Mouse (Mus musculus) gastrocnemius, postnatal 14 days (tissue): ENCODE results near the gene Poc1b. TPM values are rescaled to one million over a fixed set of nuclear protein-coding genes. Genes with fewer than 3 reads are reported as not detected.
A peak's percentile ranks its signal among the peaks of the same experiment; 100 is the strongest.

ENCODE experiments used
- DNase-seq: peaks from one replicate; pipeline ENCODE4 v3.0.0; 2021; ENCODE audit warnings: mixed read lengths
- intact Hi-C: fragments of 180-260 bp; cut with DNase I; formaldehyde crosslinking; loops from one replicate; pipeline ENCODE4 v1.15.1; 2025; ENCODE audit warnings: low total_unique reads
- long read RNA-seq, 2 experiments: library from polyadenylated mRNA; stranded (forward); transcript quantifications; one replicate each; pipeline ENCODE4 v2.0.0; 2021
- total RNA-seq, 2 experiments: library from RNA; stranded (reverse); gene quantifications; 2 replicates each; pipeline ENCODE4 v1.2.3; 2021

Gene Poc1b
- total RNA-seq = 1 to 10 TPM; 3.2 to 4.8 TPM
- long read RNA-seq, experiment 1, partial matches to known transcripts = 0 of 5 reads
- long read RNA-seq, experiment 1, other reads (novel, unspliced or antisense) = 3 of 5 reads
- long read RNA-seq, experiment 2, partial matches to known transcripts = 0 of 1 reads
- long read RNA-seq, experiment 2, other reads (novel, unspliced or antisense) = 0 of 1 reads

- intact Hi-C loops = no loop called here
- peak; percentile 90 for DNase-seq
These were observed at the start of gene Poc1b for GRCm38 (mm10) chr10:99106703-99107631. TSS of gene Poc1b (plus strand) at chr10:99107036.

GRCm38 (mm10) chr10:99060588-99060987 lies 46.2 kb upstream of the Poc1b start:
- intact Hi-C loops = no loop called here
- DNase-seq = no peak

DNA sequence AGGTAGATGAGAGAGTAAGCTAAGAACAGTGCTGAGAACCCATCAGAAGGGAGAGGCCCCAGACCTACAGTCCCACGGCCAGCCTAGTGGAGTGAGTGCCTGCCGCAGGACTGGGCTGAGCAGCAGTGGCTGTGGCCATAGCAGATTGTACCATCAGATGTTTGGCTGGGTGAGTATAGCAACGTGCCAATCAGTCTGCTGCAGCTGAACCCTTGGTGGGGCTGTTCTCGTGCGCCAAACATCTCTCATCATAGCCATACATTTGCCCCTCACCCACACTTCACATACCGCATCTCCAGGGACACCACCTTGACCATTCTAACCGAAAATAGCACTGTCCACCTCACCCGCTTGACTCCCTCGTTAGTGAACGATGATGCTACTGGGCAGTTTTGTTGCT lies 45.4 kb upstream of the Poc1b start:
- intact Hi-C loops = no loop called here
- DNase-seq = no peak

GRCm38 (mm10) chr10:99062546-99062945 lies 44.3 kb upstream of the Poc1b start:
- intact Hi-C loops = no loop called here
- no peak for DNase-seq

GRCm38 (mm10) chr10:99076113-99076895 lies 30.5 kb upstream of the Poc1b start:
- intact Hi-C loops = no loop called here
- no peak for DNase-seq

GRCm38 (mm10) chr10:99078621-99079020 lies 28.2 kb upstream of the Poc1b start:
- DNase-seq = no peak
- intact Hi-C loops = no loop called here

DNA sequence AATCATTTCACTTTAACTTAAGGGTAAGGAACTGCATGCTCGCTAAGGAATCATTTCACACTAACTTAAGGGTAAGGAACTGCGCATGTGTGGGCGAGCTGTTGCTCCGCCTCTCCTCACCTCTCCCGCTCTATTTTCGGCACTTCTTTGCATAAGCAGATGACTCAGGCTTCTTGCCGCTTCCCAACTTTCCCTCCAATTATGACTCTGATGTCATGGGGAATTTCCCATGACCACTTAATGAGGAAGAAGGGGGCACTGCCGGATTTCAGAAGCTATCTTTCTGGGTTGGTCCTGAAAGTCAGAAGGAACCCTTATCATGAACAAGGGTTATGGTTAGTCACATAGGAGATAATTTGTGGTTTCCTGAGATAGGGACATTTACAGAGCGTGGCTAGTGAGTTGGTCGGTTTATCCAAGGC lies 25.3 kb upstream of the Poc1b start:
- intact Hi-C loops = loop anchor here (10.0 kb wide), 2 partner anchors 587 to 1367 kb away; no protein-coding TSS in a partner anchor
- DNase-seq = no peak

DNA sequence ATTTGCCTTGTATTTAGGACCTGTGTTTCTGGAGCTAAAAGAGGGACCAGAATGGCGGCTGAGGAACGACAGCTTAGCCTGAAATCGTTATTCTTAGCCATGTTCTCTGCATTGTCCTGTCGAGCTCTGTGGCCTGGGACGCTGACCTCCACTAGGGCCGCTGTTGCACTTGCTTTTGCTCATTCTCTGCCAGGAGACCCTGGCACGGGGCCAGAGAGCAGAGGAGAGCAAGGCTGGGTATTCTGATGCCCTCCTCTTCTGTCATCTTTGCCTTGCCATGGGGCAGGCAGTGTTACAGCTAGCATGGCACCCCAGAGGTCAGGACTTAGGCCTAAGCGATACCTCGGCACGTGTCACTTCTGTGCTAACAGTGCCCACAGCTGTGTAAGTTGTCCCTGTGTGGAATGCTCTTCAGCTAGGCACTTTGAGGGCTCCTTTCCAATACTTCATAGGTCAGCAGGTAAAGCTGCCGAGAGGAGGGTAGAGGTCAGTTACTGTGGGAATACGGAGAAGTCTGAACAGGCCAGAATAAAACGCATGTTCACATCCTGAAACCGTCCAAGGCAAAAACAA lies 23.3 kb upstream of the Poc1b start:
- intact Hi-C loops = loop anchor here (10.0 kb wide), 2 partner anchors 589 to 1369 kb away; no protein-coding TSS in a partner anchor
- peak; percentile 22 for DNase-seq

- DNase-seq = peak; percentile 86
- intact Hi-C loops = loop anchor here (10.0 kb wide), 2 partner anchors 590 to 1370 kb away; no protein-coding TSS in a partner anchor
These were observed 22.2 kb upstream of the Poc1b start for GRCm38 (mm10) chr10:99084397-99085239.

DNA sequence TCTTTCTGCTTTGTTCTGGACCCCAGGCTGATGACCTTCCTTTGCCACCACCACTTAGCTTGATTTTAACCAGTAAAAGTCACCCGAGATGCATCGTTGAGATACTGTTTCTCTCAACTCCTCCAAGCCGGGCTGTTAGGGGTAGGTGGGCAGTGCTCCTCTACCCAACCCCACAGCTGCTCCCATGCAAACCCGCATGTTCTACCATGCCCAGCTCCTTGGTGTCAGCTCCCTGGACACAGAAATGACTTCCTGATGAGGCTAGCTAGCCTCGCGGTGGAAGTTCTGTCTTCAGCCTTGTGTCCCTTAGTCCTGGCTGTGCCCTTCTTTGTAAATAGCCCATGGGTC lies 21.6 kb upstream of the Poc1b start:
- DNase-seq = no peak
- intact Hi-C loops = loop anchor here (10.0 kb wide), 2 partner anchors 590 to 1370 kb away; no protein-coding TSS in a partner anchor

DNA sequence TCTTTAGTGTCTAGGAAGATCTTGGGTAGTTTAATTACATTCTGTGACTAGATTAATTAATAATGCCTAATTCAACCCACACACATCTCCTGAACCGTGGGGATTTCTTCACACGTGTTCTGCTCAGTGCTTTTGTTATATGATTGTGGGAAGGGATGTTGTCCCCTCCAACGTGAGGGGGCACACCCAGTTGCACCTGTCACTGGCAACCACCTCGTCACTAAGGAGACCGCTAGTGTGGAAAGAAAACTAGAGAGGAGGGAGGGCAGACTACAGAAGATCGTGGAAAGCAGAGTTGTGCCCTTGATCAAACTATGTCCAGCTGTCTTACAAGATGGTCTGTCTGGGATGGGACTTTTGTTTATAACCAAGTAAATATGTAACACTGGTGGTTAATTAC lies 20.8 kb upstream of the Poc1b start:
- intact Hi-C loops = loop anchor here (10.0 kb wide), 2 partner anchors 591 to 1371 kb away; no protein-coding TSS in a partner anchor
- no peak for DNase-seq

GRCm38 (mm10) chr10:99089906-99090305 lies 16.9 kb upstream of the Poc1b start:
- intact Hi-C loops = loop anchor here (10.0 kb wide), 2 partner anchors 595 to 1375 kb away; no protein-coding TSS in a partner anchor

GRCm38 (mm10) chr10:99093364-99093763 lies 13.5 kb upstream of the Poc1b start:
- no peak for DNase-seq
- intact Hi-C loops = no loop called here

More at GRCm38 (mm10) chr10:99089906-99090305, 16.9 kb upstream of the Poc1b start:
- DNase-seq = no peak

- intact Hi-C loops = no loop called here
- DNase-seq = no peak
These were observed 11.7 kb upstream of the Poc1b start for GRCm38 (mm10) chr10:99095114-99095513.

- DNase-seq = peak; percentile 18
- intact Hi-C loops = no loop called here
These were observed 9.5 kb upstream of the Poc1b start for GRCm38 (mm10) chr10:99097374-99097773.

GRCm38 (mm10) chr10:99105522-99105921 lies 1.3 kb upstream of the Poc1b start:
- no peak for DNase-seq
- intact Hi-C loops = no loop called here

DNA sequence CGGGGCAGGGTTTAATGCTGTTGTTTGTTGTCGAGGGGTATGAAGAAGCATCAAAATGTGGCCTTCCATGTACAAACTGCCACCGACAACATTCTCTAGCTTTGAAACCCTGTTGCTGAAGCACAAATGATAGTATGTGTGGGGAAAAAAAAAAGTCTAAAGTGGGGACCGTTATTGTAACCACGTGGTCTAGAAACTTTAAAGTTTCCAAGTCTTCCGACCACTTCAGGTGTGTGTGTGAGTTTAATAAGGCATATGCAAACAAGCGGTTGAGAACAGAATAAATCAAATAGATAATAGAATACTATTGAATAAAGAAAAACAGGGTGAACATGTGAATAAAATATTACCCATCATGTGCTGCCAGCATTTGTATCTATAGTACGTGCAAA lies 529 bp upstream of the Poc1b start:
- intact Hi-C loops = no loop called here
- no peak for DNase-seq

GRCm38 (mm10) chr10:99107964-99108363 lies 1.1 kb downstream of the Poc1b start, which contains the start of gene Galnt4:
TSS of gene Galnt4 (plus strand) at chr10:99108159.
- peak; percentile 79 for DNase-seq
- intact Hi-C loops = no loop called here
